Mouse (Mus musculus) lung, postnatal 4 days (tissue): ENCODE measurements at regions not wholly inside any gene's neighbourhood (a gene's known extent, or its start where the extent isn't known, plus 50 kb on each side); places are given as distances from the start of the nearest gene placed in this dataset.

Source experiments
- DNase-seq, 2 experiments: peaks; one replicate each; pipeline ENCODE4 v3.0.0; 2021

GRCm38 (mm10) chr9:61756801-61757342 is 157.5 kb downstream of the Rplp1 start:
- no peak for DNase-seq

- DNase-seq, result no peak
These were observed 158.0 kb downstream of the Rplp1 start for GRCm38 (mm10) chr9:61756224-61756800.

- no peak for DNase-seq
These were observed 159.0 kb downstream of the Rplp1 start for GRCm38 (mm10) chr9:61755311-61755710.

- peak in 1 of 2 experiments; percentile 8 for DNase-seq
These were observed 160.5 kb downstream of the Rplp1 start for GRCm38 (mm10) chr9:61753795-61754194.

GRCm38 (mm10) chr9:61749201-61749600 is 165.1 kb downstream of the Rplp1 start:
- DNase-seq, result no peak

GRCm38 (mm10) chr9:61748416-61748815 is 165.9 kb downstream of the Rplp1 start:
- no peak for DNase-seq

GRCm38 (mm10) chr9:61746401-61746800 is 167.9 kb downstream of the Rplp1 start:
- no peak for DNase-seq

GRCm38 (mm10) chr9:61745301-61745801 is 169.0 kb downstream of the Rplp1 start:
- DNase-seq, result no peak

- DNase-seq, result no peak
These were observed 180.8 kb downstream of the Rplp1 start for GRCm38 (mm10) chr9:61733540-61733939.

GRCm38 (mm10) chr9:61732747-61733146 is 181.6 kb downstream of the Rplp1 start:
- DNase-seq, result no peak

GRCm38 (mm10) chr9:61728115-61728514 is 186.2 kb downstream of the Rplp1 start:
- no peak for DNase-seq

GRCm38 (mm10) chr9:61727651-61728050 is 186.7 kb downstream of the Rplp1 start:
- peak; percentile 33 to 58 for DNase-seq

- DNase-seq, result no peak
These were observed 190.3 kb downstream of the Rplp1 start for GRCm38 (mm10) chr9:61724070-61724469.

GRCm38 (mm10) chr9:61723021-61723581 is 191.2 kb downstream of the Rplp1 start:
- DNase-seq, result peak; percentile 39 to 61

- DNase-seq, result no peak
These were observed 192.5 kb downstream of the Rplp1 start for GRCm38 (mm10) chr9:61721851-61722250.

GRCm38 (mm10) chr9:61721071-61721470 is 193.3 kb downstream of the Rplp1 start:
- no peak for DNase-seq

- no peak for DNase-seq
These were observed 194.1 kb downstream of the Rplp1 start for GRCm38 (mm10) chr9:61720206-61720605.

GRCm38 (mm10) chr9:61716751-61717150 is 197.6 kb downstream of the Rplp1 start:
- DNase-seq, result no peak

- DNase-seq, result peak in 1 of 2 experiments; percentile 31
These were observed 199.9 kb downstream of the Rplp1 start for GRCm38 (mm10) chr9:61714331-61715035.

GRCm38 (mm10) chr9:61713806-61714205 is 200.5 kb downstream of the Rplp1 start:
- DNase-seq, result no peak

GRCm38 (mm10) chr9:61711296-61711695 is 203.0 kb downstream of the Rplp1 start:
- no peak for DNase-seq

GRCm38 (mm10) chr9:61707875-61708274 is 206.5 kb downstream of the Rplp1 start:
- peak in 1 of 2 experiments; percentile 35 for DNase-seq

GRCm38 (mm10) chr9:61707296-61707695 is 207.0 kb downstream of the Rplp1 start:
- no peak for DNase-seq

- no peak for DNase-seq
These were observed 208.0 kb downstream of the Rplp1 start for GRCm38 (mm10) chr9:61706263-61706755.
